Mouse (Mus musculus) regulatory T cell (primary cell): ENCODE measurements around the gene Gm3138.

Source experiments
- in situ Hi-C: fragments of 300-600 bp; cut with MboI, MseI; formaldehyde crosslinking; loops from one replicate; pipeline ENCODE4 v1.15.1; 2025; ENCODE audit warnings: high pct_unique_total_duplicates

The Gm3138 gene

DNA sequence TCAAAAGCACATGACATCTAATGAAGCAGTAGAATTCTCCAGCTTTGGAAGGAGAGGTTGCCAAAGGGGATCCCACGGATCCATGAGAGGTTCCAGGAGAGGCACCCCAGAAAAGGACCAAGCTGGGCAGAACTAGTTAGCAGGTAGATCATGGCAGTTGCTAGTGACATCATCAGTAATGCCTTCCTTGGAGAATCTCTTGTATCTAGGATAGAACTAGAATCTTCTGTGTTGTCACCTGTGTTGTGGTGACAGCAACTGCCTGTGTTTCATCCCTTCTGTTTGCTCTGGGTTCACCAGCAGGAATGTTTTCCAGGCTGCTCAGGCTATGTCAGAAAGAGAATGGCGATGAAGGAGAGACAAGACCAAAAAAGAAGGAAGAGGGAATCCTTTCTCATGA lies at the start of gene Gm3138:
Gene Gm3138 (plus strand): TSS at position 301 of the 400 bp plus-strand sequence.
- in situ Hi-C loops, result loop anchor here (25.0 kb wide), 1 partner anchor 1738 kb away; the partner anchor contains the start of gene Gm3453

- in situ Hi-C loops, result loop anchor here (25.0 kb wide), 2 partner anchors 1043 to 1393 kb away; no protein-coding TSS in a partner anchor
Observed at GRCm38 (mm10) chr14:4269238-4269950, 20.0 kb downstream of the Gm3138 start.

DNA sequence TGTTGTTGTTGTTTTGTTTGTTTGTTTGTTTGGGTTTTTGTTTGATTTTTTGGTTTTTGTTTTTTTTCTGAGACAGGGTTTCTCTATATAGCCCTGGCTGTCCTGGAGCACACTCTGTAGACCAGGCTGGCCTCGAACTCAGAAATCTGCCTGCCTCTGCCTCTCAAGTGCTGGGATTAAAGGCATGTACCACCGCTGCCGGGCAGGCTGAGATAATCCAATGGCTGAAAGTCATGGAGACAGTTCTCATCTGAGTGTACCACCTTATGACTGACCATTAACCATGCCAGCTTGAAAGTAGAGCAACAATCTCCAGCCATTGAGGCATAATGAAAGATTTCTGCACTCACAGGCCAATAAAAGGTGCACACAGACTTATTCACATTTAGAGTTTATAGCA lies 30.4 kb downstream of the Gm3138 start:
- in situ Hi-C loops, result loop anchor here (10.0 kb wide), 1 partner anchor 1635 kb away; no protein-coding TSS in a partner anchor
